Mouse (Mus musculus) spleen, embryonic (tissue): Measurements from ENCODE around the gene Ttc29.

Source experiments
- CTCF ChIA-PET: fragments of 350-600 bp; sonication (Branson Sonifier 250); formaldehyde crosslinking; loops from one replicate; lab custom pipeline; 2022; lab: Charles Lee

Ttc29 gene

GRCm38 (mm10) chr8:78277411-78277810, 64.3 kb downstream of the Ttc29 start:
- CTCF ChIA-PET = no interaction called here

- CTCF ChIA-PET = no interaction called here
Observed at GRCm38 (mm10) chr8:78278598-78278997, 65.5 kb downstream of the Ttc29 start.

- CTCF ChIA-PET = no interaction called here
Observed at GRCm38 (mm10) chr8:78284805-78285204, 71.7 kb downstream of the Ttc29 start.

- CTCF ChIA-PET = no interaction called here
Observed at GRCm38 (mm10) chr8:78285366-78285765, 72.3 kb downstream of the Ttc29 start.

- CTCF ChIA-PET = no interaction called here
Observed at GRCm38 (mm10) chr8:78289374-78289971, 76.4 kb downstream of the Ttc29 start.

- CTCF ChIA-PET = no interaction called here
Observed at GRCm38 (mm10) chr8:78290274-78290673, 77.2 kb downstream of the Ttc29 start.

- CTCF ChIA-PET = no interaction called here
Observed at GRCm38 (mm10) chr8:78295494-78295893, 82.4 kb downstream of the Ttc29 start.

GRCm38 (mm10) chr8:78303579-78303978, 90.5 kb downstream of the Ttc29 start:
- CTCF ChIA-PET = no interaction called here

GRCm38 (mm10) chr8:78306604-78307003, 93.5 kb downstream of the Ttc29 start:
- CTCF ChIA-PET = no interaction called here

- CTCF ChIA-PET = no interaction called here
Observed at GRCm38 (mm10) chr8:78307131-78307530, 94.0 kb downstream of the Ttc29 start.

- CTCF ChIA-PET = no interaction called here
Observed at GRCm38 (mm10) chr8:78309539-78309938, 96.4 kb downstream of the Ttc29 start.

- CTCF ChIA-PET = no interaction called here
Observed at GRCm38 (mm10) chr8:78315576-78315975, 102.5 kb downstream of the Ttc29 start.

- CTCF ChIA-PET = no interaction called here
Observed at GRCm38 (mm10) chr8:78317666-78318065, 104.6 kb downstream of the Ttc29 start.

GRCm38 (mm10) chr8:78323391-78323790, 110.3 kb downstream of the Ttc29 start:
- CTCF ChIA-PET = interaction anchor here (0.6 kb wide), 1 partner anchor 118 kb away, joined by 3 read pairs; no protein-coding TSS in a partner anchor

- CTCF ChIA-PET = no interaction called here
Observed at GRCm38 (mm10) chr8:78340689-78341529, 127.8 kb downstream of the Ttc29 start.

GRCm38 (mm10) chr8:78342151-78342550, 129.1 kb downstream of the Ttc29 start:
- CTCF ChIA-PET = interaction anchor here (0.6 kb wide), 1 partner anchor 207 kb away, joined by 3 read pairs; no protein-coding TSS in a partner anchor

GRCm38 (mm10) chr8:78344006-78344405, 130.9 kb downstream of the Ttc29 start:
- CTCF ChIA-PET = no interaction called here

GRCm38 (mm10) chr8:78345705-78346104, 132.6 kb downstream of the Ttc29 start:
- CTCF ChIA-PET = interaction anchor here (1.1 kb wide), 1 partner anchor 207 kb away, joined by 3 read pairs; no protein-coding TSS in a partner anchor

- CTCF ChIA-PET = interaction anchor here (1.1 kb wide), 1 partner anchor 207 kb away, joined by 3 read pairs; no protein-coding TSS in a partner anchor
Observed at GRCm38 (mm10) chr8:78346131-78346621, 133.1 kb downstream of the Ttc29 start.

- CTCF ChIA-PET = no interaction called here
Observed at GRCm38 (mm10) chr8:78353902-78354301, 140.8 kb downstream of the Ttc29 start.

- CTCF ChIA-PET = no interaction called here
Observed at GRCm38 (mm10) chr8:78354801-78355200, 141.7 kb downstream of the Ttc29 start.

- CTCF ChIA-PET = no interaction called here
Observed at GRCm38 (mm10) chr8:78390756-78391155, 177.7 kb downstream of the Ttc29 start.

GRCm38 (mm10) chr8:78419272-78419671, 206.2 kb downstream of the Ttc29 start:
- CTCF ChIA-PET = no interaction called here
